Mouse (Mus musculus) hindbrain, embryonic 10.5 days (tissue): ENCODE data around the gene Arhgef1. TPM values are rescaled to one million over a fixed set of nuclear protein-coding genes. Genes with fewer than 3 reads are reported as not detected.

Experiments
- DNase-seq: peaks from one replicate; pipeline ENCODE4 v3.0.0-alpha.2; 2017; ENCODE audit warnings: low spot score
- H3K27ac ChIP-seq: fragments of 300-500 bp; sonication (generic); 2 replicates; pipeline ENCODE4 v1.5.1; 2016; ENCODE audit warnings: mild to moderate bottlenecking, moderate library complexity
- H3K27me3 ChIP-seq: fragments of 300-500 bp; sonication (generic); 2 replicates; pipeline ENCODE4 v1.6.1; 2016; ENCODE audit warnings: mild to moderate bottlenecking; ENCODE audit not compliant: poor library complexity, insufficient read depth, severe bottlenecking
- H3K36me3 ChIP-seq: fragments of 300-500 bp; sonication (generic); 2 replicates; pipeline ENCODE4 v1.6.1; 2016; ENCODE audit warnings: mild to moderate bottlenecking, moderate library complexity
- H3K4me1 ChIP-seq: fragments of 300-500 bp; sonication (generic); replicated peaks from 2 replicates; pipeline ENCODE4 v1.6.1; 2016; ENCODE audit warnings: mild to moderate bottlenecking
- H3K4me3 ChIP-seq: fragments of 300-500 bp; sonication (generic); 2 replicates; pipeline ENCODE4 v1.5.1; 2016; ENCODE audit warnings: mild to moderate bottlenecking, moderate library complexity
- H3K9me3 ChIP-seq: fragments of 300-500 bp; sonication (generic); 2 replicates; pipeline ENCODE4 v1.6.1; 2016; ENCODE audit warnings: mild to moderate bottlenecking, moderate library complexity
- WGBS: fragments of 180-500 bp; shearing (Covaris S2); methylation state at CpG from one replicate; pipeline ENCODE4 v1.1.7; 2016; 5-methylcytosine and 5-hydroxymethylcytosine counted together
- polyA plus RNA-seq: library from polyadenylated mRNA; unstranded; fragments of >200 nt; fragmentation: Nextera tagmentation; extraction: Ambion mirVana; gene quantifications from 2 replicates; pipeline ENCODE4 v1.2.1, GENCODE M21; 2016

Arhgef1 gene
- polyA plus RNA-seq, 1 experiment from 2014 or later = 72.4 TPM

- H3K27ac ChIP-seq = no peak overlapping the region
- H3K9me3 ChIP-seq = no peaks in the 10 kb centered on the region
- H3K4me3 ChIP-seq = no peak overlapping the region
- H3K36me3 ChIP-seq = no peaks in the 10 kb centered on the region
- WGBS = 86% methylated on average over 2 of the region's 2 CpGs
- H3K4me1 ChIP-seq = peaks cover 5% of the 10 kb centered on the region; the same call in 1 of the 2 replicates
- H3K27me3 ChIP-seq = no peaks in the 10 kb centered on the region
- DNase-seq = no peak
Measured at GRCm38 (mm10) chr7:24964288-24964687, 61.6 kb downstream of the Arhgef1 start.

GRCm38 (mm10) chr7:24964897-24965535, 62.3 kb downstream of the Arhgef1 start:
- H3K9me3 ChIP-seq = no peaks in the 10 kb centered on the region

GRCm38 (mm10) chr7:24967966-24968365, 65.3 kb downstream of the Arhgef1 start:
- Histone ChIP-seq H3K27ac (no peak overlapping the region), H3K4me3 (no peak overlapping the region), H3K4me1 (peaks cover 26% of the 10 kb centered on the region), H3K27me3 (no peaks in the 10 kb centered on the region), H3K9me3 (no peaks in the 10 kb centered on the region), H3K36me3 (no peaks in the 10 kb centered on the region; the same call in 1 of the 2 replicates)
- 84% methylated on average over 8 of the region's 8 CpGs for WGBS
- no peak for DNase-seq

More at GRCm38 (mm10) chr7:24964897-24965535, 62.3 kb downstream of the Arhgef1 start:
- H3K27ac ChIP-seq = no peak overlapping the region; the same call in 1 of the 2 replicates
- peaks cover 10% of the 10 kb centered on the region; the same call in 1 of the 2 replicates for H3K4me1 ChIP-seq
- peak; percentile 88 for DNase-seq
- no peak overlapping the region for H3K4me3 ChIP-seq
- no peaks in the 10 kb centered on the region for H3K27me3 ChIP-seq
- H3K36me3 ChIP-seq = no peaks in the 10 kb centered on the region; the same call in 1 of the 2 replicates
- 16% methylated on average over 5 of the region's 5 CpGs for WGBS

GRCm38 (mm10) chr7:24968463-24968862, 65.8 kb downstream of the Arhgef1 start:
- Histone ChIP-seq H3K4me1 (peaks cover 26% of the 10 kb centered on the region), H3K27me3 (no peaks in the 10 kb centered on the region), H3K9me3 (no peaks in the 10 kb centered on the region), H3K36me3 (no peaks in the 10 kb centered on the region; the same call in 1 of the 2 replicates), H3K27ac (no peak overlapping the region), H3K4me3 (no peak overlapping the region)
- WGBS = 74% methylated on average over 6 of the region's 6 CpGs
- DNase-seq = no peak

- Histone ChIP-seq H3K27ac (peak overlapping the region; percentile 26; the same call in 1 of the 2 replicates), H3K4me3 (no peak overlapping the region), H3K27me3 (no peaks in the 10 kb centered on the region), H3K36me3 (no peaks in the 10 kb centered on the region; the same call in 1 of the 2 replicates), H3K9me3 (no peaks in the 10 kb centered on the region), H3K4me1 (peaks cover 24% of the 10 kb centered on the region)
- no peak for DNase-seq
- WGBS = 80% methylated on average over 12 of the region's 12 CpGs
Measured at GRCm38 (mm10) chr7:24969805-24970204, 67.1 kb downstream of the Arhgef1 start.

- 95% methylated on average over 3 of the region's 3 CpGs for WGBS
- H3K4me1 ChIP-seq = peaks cover 20% of the 10 kb centered on the region
- H3K36me3 ChIP-seq = no peaks in the 10 kb centered on the region; the same call in 1 of the 2 replicates
- no peaks in the 10 kb centered on the region for H3K27me3 ChIP-seq
- DNase-seq = no peak
- H3K4me3 ChIP-seq = no peak overlapping the region
- H3K27ac ChIP-seq = no peak overlapping the region
- H3K9me3 ChIP-seq = no peaks in the 10 kb centered on the region
Measured at GRCm38 (mm10) chr7:24970341-24970740, 67.6 kb downstream of the Arhgef1 start.

GRCm38 (mm10) chr7:24971261-24971971, 68.7 kb downstream of the Arhgef1 start:
- 11% methylated on average over 19 of the region's 19 CpGs for WGBS
- peak; percentile 68 for DNase-seq
- Histone ChIP-seq H3K27ac (peak overlapping the region; percentile 83), H3K36me3 (no peaks in the 10 kb centered on the region; the same call in 1 of the 2 replicates), H3K4me1 (peaks cover 20% of the 10 kb centered on the region), H3K9me3 (no peaks in the 10 kb centered on the region), H3K4me3 (peak overlapping the region; percentile 78), H3K27me3 (no peaks in the 10 kb centered on the region)

- Histone ChIP-seq H3K27ac (peak within 1 kb of the TSS; percentile 83), H3K36me3 (no peaks in the 10 kb centered on the region; the same call in 1 of the 2 replicates), H3K4me3 (peak within 1 kb of the TSS; percentile 78), H3K9me3 (no peaks in the 10 kb centered on the region), H3K27me3 (no peaks in the 10 kb centered on the region), H3K4me1 (peaks cover 20% of the 10 kb centered on the region)
- DNase-seq = peak; percentile 87
- under 1% methylated on average over 45 of the region's 45 CpGs for WGBS
Measured at GRCm38 (mm10) chr7:24971972-24972893, 69.5 kb downstream of the Arhgef1 start, which contains the start of gene Rabac1. Rabac1 (minus strand) TSS chr7:24972754.

GRCm38 (mm10) chr7:24973208-24973607, 70.5 kb downstream of the Arhgef1 start:
- no peak overlapping the region for H3K27ac ChIP-seq
- WGBS = 87% methylated on average over 4 of the region's 4 CpGs
- H3K4me1 ChIP-seq = peaks cover 20% of the 10 kb centered on the region
- H3K36me3 ChIP-seq = peaks cover 3% of the 10 kb centered on the region
- H3K4me3 ChIP-seq = no peak overlapping the region
- DNase-seq = no peak
- no peaks in the 10 kb centered on the region for H3K9me3 ChIP-seq
- no peaks in the 10 kb centered on the region for H3K27me3 ChIP-seq

- Histone ChIP-seq H3K27me3 (0 out of 2 replicates have a peak, but pooled peaks cover 3% of the 10 kb centered on the region), H3K4me3 (no peak overlapping the region), H3K9me3 (no peaks in the 10 kb centered on the region; the same call in 1 of the 2 replicates), H3K36me3 (peaks cover 10% of the 10 kb centered on the region), H3K27ac (no peak overlapping the region), H3K4me1 (peaks cover 20% of the 10 kb centered on the region)
- no peak for DNase-seq
- 75% methylated on average over 5 of the region's 5 CpGs for WGBS
Measured at GRCm38 (mm10) chr7:24973902-24974301, 71.2 kb downstream of the Arhgef1 start.

GRCm38 (mm10) chr7:24974893-24975595, 72.3 kb downstream of the Arhgef1 start:
- DNase-seq = peak; percentile 31
- 0 out of 2 replicates have a peak, but pooled peaks cover 3% of the 10 kb centered on the region for H3K27me3 ChIP-seq
- WGBS = 33% methylated on average over 9 of the region's 9 CpGs
- H3K4me3 ChIP-seq = no peak overlapping the region
- no peaks in the 10 kb centered on the region; the same call in 1 of the 2 replicates for H3K9me3 ChIP-seq
- H3K27ac ChIP-seq = no peak overlapping the region
- H3K36me3 ChIP-seq = peaks cover 14% of the 10 kb centered on the region; the same call in 1 of the 2 replicates
- H3K4me1 ChIP-seq = peaks cover 16% of the 10 kb centered on the region
